17 mouse cellular contexts compared by ENCODE assay signal in genomic region chr8:128261367-128261766, GRCm38 (mm10).
DNase-seq lines count a peak whose midpoint lies in the region; ATAC-seq and TF ChIP-seq lines count a peak whose summit lies in the region.
"Had no signal": no experiment of that assay in that cellular context is flagged by ENCODE, and none has a peak within 500 bp of the region (broad histone marks: within the 10 kb centered on the region; RNA-seq: fewer than 3 reads in every experiment).

No protein-coding gene starts in this region.

- H3K36me3 ChIP-seq in forebrain, embryonic 14.5 days (ENCODE audit: control insufficient read depth, insufficient read depth, low read length), result no peaks in the 10 kb centered on the region
- no peaks in the 10 kb centered on the region for H3K36me3 ChIP-seq in forebrain, embryonic 15.5 days
- H3K36me3 ChIP-seq in midbrain, postnatal 0 days (ENCODE audit: insufficient read depth, low read length), result no peaks in the 10 kb centered on the region
- H3K36me3 ChIP-seq in midbrain, embryonic 15.5 days (replicated peaks), result no peaks in the 10 kb centered on the region
- H3K36me3 ChIP-seq: embryonic facial prominence, embryonic 13.5 days; hindbrain, embryonic 12.5 days; intestine, embryonic 15.5 days had no signal

- H3K27ac ChIP-seq in forebrain, embryonic 14.5 days (ENCODE audit: low read depth, low read length), result no peak overlapping the region
- H3K27ac ChIP-seq in forebrain, embryonic 15.5 days (replicated peaks), result no peak overlapping the region
- no peak overlapping the region for H3K27ac ChIP-seq in midbrain, postnatal 0 days (ENCODE audit: low read depth, low read length)
- H3K27ac ChIP-seq in midbrain, embryonic 15.5 days, result no peak overlapping the region
- H3K27ac ChIP-seq: embryonic facial prominence, embryonic 13.5 days; hindbrain, embryonic 12.5 days; intestine, embryonic 15.5 days had no signal

- no peak overlapping the region for H3K9ac ChIP-seq in forebrain, embryonic 14.5 days (ENCODE audit: low read length)
- H3K9ac ChIP-seq in forebrain, embryonic 15.5 days (replicated peaks), result no peak overlapping the region
- no peak overlapping the region for H3K9ac ChIP-seq in midbrain, postnatal 0 days (replicated peaks; ENCODE audit: low read length, poor library complexity, severe bottlenecking)
- H3K9ac ChIP-seq in midbrain, embryonic 15.5 days, result no peak overlapping the region
- H3K9ac ChIP-seq: embryonic facial prominence, embryonic 13.5 days; hindbrain, embryonic 12.5 days; intestine, embryonic 15.5 days had no signal

- no peaks in the 10 kb centered on the region for H3K9me3 ChIP-seq in forebrain, embryonic 14.5 days (replicated peaks; ENCODE audit: control insufficient read depth, low read length)
- no peaks in the 10 kb centered on the region for H3K9me3 ChIP-seq in forebrain, embryonic 15.5 days
- no peaks in the 10 kb centered on the region for H3K9me3 ChIP-seq in midbrain, postnatal 0 days (ENCODE audit: low read length)
- no peaks in the 10 kb centered on the region for H3K9me3 ChIP-seq in midbrain, embryonic 15.5 days
- H3K9me3 ChIP-seq: embryonic facial prominence, embryonic 13.5 days; hindbrain, embryonic 12.5 days; intestine, embryonic 15.5 days had no signal

- 86% methylated on average over 3 of the region's 3 CpGs for WGBS in forebrain, embryonic 14.5 days
- 79% methylated on average over 3 of the region's 3 CpGs for WGBS in forebrain, embryonic 15.5 days
- WGBS in midbrain, postnatal 0 days, result 93% methylated on average over 3 of the region's 3 CpGs
- WGBS in midbrain, embryonic 15.5 days, result 93% methylated on average over 3 of the region's 3 CpGs

- peak; percentile 33 for DNase-seq in forebrain, embryonic 14.5 days (ENCODE audit: low spot score)
- peak; percentile 35 for DNase-seq in layer of hippocampus, adult 11-12 months (ENCODE audit: low spot score)
- no peak for DNase-seq in layer of hippocampus, postnatal 25 days (ENCODE audit: extremely low spot score in 1 of 2, low spot score in 1 of 2)
- DNase-seq in midbrain, postnatal 0 days (ENCODE audit: low spot score), result peak; percentile 26
- no peak for DNase-seq in adrenal gland, postnatal 14 days
- DNase-seq: adrenal gland, postnatal 10 days; cerebellum, adult 11 months; cerebellum, adult 8-10 months; gastrocnemius, postnatal 36 days; heart, adult 11 months; heart, postnatal 10 days; heart, postnatal 4 days had no signal

- H3K4me2 ChIP-seq in forebrain, embryonic 14.5 days (ENCODE audit: low read length), result no peak overlapping the region
- no peak overlapping the region for H3K4me2 ChIP-seq in forebrain, embryonic 15.5 days (replicated peaks)
- H3K4me2 ChIP-seq in midbrain, postnatal 0 days (ENCODE audit: low read depth, low read length, poor library complexity, severe bottlenecking), result no peak overlapping the region
- no peak overlapping the region for H3K4me2 ChIP-seq in midbrain, embryonic 15.5 days
- H3K4me2 ChIP-seq: embryonic facial prominence, embryonic 13.5 days; hindbrain, embryonic 12.5 days; intestine, embryonic 15.5 days had no signal

- H3K4me1 ChIP-seq in forebrain, embryonic 14.5 days (ENCODE audit: control insufficient read depth, insufficient read depth, low read length), result peaks cover 12% of the 10 kb centered on the region
- peaks cover 10% of the 10 kb centered on the region for H3K4me1 ChIP-seq in forebrain, embryonic 15.5 days
- H3K4me1 ChIP-seq in midbrain, postnatal 0 days (ENCODE audit: insufficient read depth, low read length), result no peaks in the 10 kb centered on the region
- H3K4me1 ChIP-seq in midbrain, embryonic 15.5 days, result peaks cover 11% of the 10 kb centered on the region

- ATAC-seq in forebrain, embryonic 14.5 days, result no peak
- ATAC-seq in forebrain, embryonic 15.5 days (replicated peaks), result no peak
- no peak for ATAC-seq in midbrain, postnatal 0 days (ENCODE audit: low FRiP score)
- ATAC-seq in midbrain, embryonic 15.5 days (replicated peaks), result no peak
- ATAC-seq: intestine, embryonic 15.5 days had no signal

- no peaks in the 10 kb centered on the region for H3K27me3 ChIP-seq in forebrain, embryonic 14.5 days (replicated peaks; ENCODE audit: control insufficient read depth, insufficient read depth, low read length)
- no peaks in the 10 kb centered on the region for H3K27me3 ChIP-seq in forebrain, embryonic 15.5 days
- H3K27me3 ChIP-seq in midbrain, postnatal 0 days (ENCODE audit: insufficient read depth, low read length), result no peaks in the 10 kb centered on the region
- H3K27me3 ChIP-seq in midbrain, embryonic 15.5 days (replicated peaks), result no peaks in the 10 kb centered on the region
- H3K27me3 ChIP-seq: embryonic facial prominence, embryonic 13.5 days; hindbrain, embryonic 12.5 days; intestine, embryonic 15.5 days had no signal

- no peak overlapping the region for H3K4me3 ChIP-seq in forebrain, embryonic 14.5 days (ENCODE audit: low read depth, low read length)
- no peak overlapping the region for H3K4me3 ChIP-seq in forebrain, embryonic 15.5 days
- no peak overlapping the region for H3K4me3 ChIP-seq in midbrain, postnatal 0 days (ENCODE audit: low read depth, low read length)
- H3K4me3 ChIP-seq in midbrain, embryonic 15.5 days, result no peak overlapping the region
- H3K4me3 ChIP-seq: embryonic facial prominence, embryonic 13.5 days; hindbrain, embryonic 12.5 days; intestine, embryonic 15.5 days had no signal

- TF ChIP-seq CTCF in midbrain, postnatal 0 days (IDR thresholded peaks at IDR 0.05), result no peak

Comparison
In these comparisons a context has a peak if more than half of its experiments do, and no peak if none do; other contexts are left out.
1. DNase-seq: peak in forebrain, embryonic 14.5 days (single experiment), layer of hippocampus, adult 11-12 months (single experiment) and midbrain, postnatal 0 days (single experiment); none in layer of hippocampus, postnatal 25 days (0 of 2) and adrenal gland, postnatal 14 days (single experiment).